Mouse (Mus musculus) thymus, postnatal 25 days (tissue): ENCODE measurements around the gene Neurod2.
A peak's percentile ranks its signal among the peaks of the same experiment; 100 is the strongest.

Source experiments
- DNase-seq: peaks from one replicate; pipeline ENCODE4 v3.0.0; 2022

Neurod2 gene

DNA sequence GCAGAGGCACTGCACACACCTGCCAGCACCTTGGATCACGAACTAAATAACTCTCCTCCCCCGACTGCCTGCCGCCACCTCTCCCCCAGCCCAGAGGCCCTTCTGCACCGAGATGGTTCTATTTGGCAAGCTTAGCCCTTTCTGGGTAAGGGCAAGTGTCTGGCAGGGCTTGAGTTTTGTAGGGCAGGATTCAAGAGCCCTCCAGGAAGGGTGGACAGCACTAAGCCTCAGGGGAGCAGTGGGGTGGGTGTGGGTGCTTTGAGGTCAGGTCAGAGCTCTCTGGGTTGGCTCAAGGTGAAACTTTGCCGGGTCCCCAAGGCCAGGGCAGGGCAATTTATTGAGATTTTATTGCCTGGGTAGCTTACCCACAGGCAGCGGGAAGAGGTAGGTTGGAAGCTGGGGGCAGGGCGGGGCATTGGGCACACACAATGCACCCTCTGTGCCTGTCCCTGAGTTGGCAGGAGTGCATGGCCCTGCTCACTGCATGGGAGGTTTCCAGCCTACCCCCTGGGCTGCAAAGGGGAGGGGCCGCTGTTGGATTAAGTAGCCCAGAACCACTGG, 24.3 kb upstream of the Neurod2 start:
- no peak for DNase-seq

DNA sequence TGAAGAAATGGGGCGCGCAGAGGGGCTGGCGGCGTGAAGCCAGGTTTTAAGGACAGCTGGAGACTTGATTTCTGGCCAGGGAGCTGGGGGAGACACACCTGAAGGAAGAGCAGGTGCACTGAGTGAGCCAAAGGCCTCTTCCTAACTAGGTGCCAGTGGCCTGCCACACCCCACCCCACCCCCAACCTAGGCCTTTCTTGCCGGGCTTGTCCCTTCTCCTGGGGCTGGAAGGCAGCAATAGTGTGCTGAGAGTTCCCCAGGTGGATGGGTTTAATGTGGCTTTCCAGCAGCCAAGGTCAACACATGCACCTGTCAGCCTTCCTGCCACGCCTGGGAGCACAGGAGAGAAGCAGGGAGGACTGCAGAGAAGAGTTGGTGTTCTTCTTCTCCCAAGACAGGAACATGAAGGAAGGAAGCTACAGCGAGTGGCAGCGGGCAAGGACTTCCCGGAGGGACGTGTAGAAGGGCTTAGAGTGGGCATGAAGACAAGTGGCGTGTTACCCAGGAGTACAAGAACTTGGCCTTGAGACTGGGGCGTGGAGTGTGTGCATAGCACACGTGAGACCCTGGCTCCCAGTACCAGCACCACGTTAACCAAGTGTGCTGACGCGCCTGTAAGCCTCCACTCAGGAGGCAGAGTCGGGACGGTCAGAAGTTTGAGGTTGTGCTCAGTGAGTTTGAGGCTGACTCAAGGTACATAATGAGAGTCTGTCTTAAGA, 23.0 kb upstream of the Neurod2 start:
- DNase-seq: no peak

DNA sequence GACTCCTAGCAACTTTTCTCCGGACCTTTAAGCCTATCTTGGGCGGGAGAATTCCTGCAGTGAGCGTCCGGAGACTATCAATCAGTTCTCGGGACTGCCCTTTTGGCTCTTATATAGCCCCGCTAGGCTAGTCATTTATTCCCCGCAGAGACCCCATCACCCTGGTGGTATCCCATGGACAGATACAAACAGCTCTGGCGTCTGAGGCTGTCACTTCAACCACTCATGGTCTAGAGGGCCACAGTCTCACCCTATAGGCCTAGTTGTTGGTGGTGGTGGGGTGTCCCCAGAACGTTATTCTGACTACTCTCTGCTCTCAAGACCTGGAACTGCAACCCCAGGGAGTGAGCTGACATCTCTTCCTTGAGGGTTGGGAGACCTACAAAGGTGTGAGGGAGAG, 19.9 kb upstream of the Neurod2 start:
- no peak for DNase-seq

DNA sequence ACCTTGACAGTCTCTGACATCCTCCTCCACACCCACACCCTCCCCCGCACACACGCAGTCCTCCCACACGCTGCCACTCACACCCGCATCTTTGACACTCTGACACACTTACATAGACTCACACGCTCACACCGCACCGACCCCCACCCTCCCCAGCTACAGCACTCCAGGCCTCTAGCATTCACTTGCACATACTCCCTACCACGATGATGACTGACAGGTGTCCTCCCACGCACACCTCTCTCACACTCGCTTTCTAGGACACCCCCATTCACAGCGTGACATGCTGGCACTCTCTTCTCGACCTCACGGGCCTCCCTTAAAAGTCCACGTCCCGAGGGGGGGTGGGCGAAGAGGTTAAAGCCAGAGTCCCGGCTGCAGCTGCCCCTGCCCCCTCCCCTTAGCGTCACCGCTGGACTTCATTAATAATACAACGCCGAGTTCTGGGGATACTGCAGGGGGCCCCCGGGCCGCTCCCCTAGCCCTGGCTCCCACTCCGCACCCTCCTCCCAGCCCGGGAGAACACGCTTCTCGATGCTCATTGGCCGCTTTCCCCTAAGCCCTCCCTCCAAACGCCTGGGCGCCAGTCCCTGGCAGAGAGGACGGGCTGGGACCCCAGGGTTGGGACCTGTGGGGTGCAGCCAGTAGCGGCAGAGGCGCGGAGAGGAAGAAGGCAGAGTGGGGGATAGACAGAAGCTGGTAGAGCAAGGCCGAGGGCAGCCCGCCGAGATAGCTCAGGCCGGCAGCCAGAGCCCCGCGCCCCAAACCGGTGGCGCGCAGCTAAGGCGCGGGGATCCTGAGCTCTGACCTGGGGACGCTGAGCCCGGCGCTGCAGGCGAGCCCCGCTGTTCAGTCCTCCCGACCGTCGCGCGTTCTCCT, 18.9 kb upstream of the Neurod2 start, which contains the start of gene Ppp1r1b:
TSS of gene Ppp1r1b (plus strand) at position 322 of the 879 bp plus-strand sequence.
- peak; percentile 72 for DNase-seq

DNA sequence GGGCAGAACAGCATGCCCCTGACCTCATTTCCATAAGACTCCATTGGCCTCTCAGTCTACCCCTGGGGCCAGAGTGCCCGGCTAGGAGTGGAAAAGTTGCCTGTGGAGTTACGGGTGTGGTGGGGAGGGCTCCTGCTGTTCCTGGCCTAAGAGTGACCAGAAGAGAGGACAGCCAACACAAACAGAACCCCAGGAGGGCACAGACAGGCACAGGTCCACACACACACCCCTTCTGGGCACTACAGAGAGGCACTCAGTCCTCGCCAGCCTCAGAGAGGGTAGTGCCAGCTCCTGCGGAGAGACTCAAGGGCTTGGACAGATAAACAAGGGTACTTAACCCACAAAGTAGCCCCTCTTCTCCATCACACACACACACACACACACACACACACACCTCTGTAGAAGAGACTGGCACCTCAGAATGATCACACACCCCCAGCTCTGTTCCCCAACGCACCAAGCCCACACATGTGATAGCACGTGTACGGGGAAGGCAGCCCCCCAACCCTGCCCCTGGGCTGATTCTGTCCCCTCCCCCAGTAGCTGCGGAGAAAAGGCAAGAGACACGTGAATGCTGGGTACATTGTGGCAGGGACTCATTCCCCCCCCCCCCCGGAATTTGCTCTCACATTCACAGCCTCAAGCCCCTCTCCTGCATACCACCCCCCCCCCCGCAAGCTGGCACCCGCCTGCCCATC, 18.1 kb upstream of the Neurod2 start:
- no peak for DNase-seq

DNA sequence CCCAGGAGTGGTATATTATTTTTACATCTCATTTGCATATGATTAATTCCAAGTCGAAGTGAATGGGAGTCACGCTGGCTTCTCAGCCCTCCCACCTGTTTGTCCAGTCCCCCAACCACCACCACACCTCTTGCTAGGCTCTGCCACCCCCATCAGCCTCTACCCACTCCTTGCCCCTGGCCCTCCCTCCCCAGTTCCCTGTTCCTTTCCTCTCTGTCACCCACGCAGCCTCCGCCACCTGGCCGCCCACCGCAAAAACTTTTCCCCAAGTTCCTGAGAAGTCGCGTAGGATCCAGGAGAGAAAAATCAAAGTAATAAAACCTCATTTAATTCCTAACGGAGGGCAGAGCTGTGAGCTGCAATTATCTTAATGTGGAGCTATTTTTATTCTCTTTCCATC, 16.7 kb upstream of the Neurod2 start:
- DNase-seq: no peak

DNA sequence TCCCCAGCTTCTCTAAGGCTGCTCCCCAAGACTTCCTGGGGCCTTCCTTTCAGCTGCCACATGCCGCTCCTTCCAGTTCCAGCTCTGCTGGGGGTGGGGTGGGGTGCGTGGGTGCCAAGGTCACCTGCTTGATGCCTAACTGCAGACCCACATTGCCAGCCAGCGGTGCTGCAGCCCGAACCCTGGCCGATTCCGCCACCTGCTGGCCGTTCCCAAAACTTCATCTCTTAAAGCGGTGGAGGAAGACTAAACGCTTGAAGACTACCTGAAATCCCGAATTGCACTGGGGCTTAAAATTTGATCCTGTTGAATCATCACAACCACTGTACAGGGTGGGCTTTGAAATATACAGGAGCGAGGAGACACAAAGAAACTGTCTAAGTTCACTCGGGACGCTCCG, 15.8 kb upstream of the Neurod2 start:
- peak; percentile 86 for DNase-seq

DNA sequence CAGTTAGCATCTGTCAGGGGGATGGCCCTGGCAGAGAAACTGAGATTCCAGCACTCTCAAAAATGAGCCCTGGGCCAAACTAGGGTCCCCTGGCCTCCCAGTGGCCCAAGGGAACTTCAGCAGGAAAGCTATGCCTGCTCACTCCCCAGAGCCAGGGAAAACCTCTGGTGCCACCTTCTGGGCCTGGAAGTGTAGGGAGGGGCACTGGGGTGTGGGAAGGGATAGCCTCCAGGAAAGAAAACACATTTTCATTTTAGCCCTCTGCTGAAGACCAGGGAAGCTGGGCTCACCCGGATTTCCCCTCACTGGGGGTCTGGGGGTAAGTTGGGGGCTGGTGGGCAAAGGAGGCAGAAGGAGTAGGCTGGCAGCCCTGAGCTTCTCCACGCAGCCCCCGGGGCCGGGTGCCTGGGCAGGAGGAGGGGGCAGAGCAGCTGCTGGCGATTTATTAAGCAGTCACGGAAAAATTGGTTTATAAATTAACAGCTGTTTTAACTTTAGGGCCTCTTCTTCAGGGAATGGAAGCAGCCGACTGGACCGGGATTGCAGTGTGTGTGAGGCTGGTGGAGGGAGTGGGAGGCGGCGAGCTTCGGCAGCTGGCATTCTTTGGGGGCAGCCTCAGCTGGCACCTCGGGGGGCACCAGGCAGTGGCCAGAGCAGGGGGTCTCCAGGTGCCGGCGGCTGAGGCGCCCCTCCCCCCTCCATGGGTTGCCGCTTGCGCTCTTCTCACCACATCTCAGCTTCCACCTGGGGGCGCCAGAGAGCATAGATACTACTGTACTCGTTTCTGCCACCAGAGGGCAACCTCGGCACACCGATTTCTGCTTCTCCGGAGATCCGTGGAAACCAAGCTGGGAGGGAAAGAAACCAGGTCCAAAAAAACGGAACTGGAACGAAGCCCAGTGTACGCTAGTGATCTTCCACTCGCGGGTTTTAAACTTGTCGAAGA, 12.8 kb upstream of the Neurod2 start:
- DNase-seq: peak; percentile 91

DNA sequence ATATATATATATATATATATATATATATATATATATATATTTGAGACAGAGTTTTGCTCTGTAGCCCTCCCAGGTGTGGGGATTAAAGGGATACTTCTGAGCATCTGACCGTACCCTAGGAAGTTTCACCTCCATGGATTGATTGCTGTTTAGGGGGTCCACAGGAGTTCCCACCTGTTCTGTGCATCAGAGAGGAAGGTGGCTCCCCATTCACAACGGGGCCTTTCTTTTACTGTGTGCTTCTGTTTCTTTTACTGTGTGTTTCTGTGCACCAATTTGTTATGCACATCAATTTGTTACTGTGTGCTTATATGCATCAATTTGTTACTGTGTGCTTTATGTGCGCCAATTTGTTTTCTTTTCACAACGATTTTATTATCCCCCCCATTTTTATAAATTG, 11.7 kb upstream of the Neurod2 start:
- DNase-seq: no peak

DNA sequence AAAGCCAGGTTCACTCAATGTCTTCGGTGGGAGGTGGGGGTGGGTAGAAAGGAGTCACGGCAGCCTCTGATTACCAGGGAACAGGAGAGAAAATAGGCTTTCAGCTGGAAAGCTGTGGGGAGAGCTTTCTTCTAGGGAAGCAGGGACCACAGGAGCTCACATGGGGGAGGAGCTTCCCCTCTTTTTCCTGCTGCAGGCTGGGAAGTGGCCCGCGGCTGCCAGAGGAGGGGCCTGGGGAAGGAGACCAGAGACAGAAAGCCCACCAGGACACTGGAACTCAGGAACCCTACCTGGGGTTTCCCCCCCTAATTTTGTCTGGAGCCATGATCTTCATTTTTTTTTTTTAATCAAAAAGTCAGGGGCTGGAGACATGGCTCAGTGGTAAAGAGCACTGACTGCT, 11.1 kb upstream of the Neurod2 start:
- DNase-seq: no peak

DNA sequence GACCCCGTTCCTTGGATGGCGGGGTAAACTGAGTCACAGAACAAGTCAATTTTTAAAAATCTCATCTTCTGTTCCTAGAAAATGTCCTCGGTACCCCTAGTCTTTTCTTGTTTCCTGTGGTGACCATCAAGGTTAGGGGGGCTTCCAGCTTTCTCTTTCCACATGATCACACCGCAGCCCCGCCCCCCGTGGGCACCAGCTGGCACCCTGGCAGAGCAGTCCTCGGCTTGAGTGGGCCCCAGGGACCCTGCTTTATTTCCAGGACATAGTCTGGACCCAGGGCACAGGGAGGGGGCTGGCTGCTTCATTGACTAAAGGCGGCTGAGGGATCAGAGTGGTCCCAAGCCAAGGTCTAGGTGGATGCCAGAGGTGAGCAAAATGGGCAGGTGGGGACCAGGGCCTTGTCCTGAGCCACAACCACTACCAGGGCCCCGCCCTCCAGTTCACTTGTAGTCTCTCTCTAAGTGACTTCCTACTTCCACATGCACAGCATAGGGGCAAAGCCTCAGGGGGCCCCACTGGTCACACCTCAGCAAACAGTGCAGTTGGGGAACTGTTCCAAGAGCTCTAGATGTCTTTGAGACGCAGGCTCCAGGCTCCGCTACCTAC, 10.3 kb upstream of the Neurod2 start:
- DNase-seq: no peak

DNA sequence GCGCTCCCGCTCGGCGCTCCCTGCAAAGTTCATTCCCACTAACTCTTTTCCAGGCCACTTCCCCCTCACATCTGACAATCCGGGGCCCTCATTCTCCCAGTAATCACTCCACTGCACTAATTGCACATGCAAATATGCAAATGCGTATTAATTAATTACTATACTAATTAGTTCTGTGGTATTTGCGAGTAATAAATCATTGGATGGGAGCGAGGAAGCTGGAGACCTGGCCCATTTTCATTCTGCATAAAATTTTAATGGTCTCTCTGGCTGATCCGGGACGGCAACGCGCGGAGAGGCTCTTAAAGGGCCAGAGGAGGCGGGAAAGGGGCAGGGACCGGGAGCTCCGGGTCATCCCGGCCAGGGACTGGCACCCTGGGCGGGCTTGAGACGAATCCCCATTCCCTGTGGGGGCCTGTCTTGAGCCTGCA, 9.6 kb upstream of the Neurod2 start:
- DNase-seq: no peak

DNA sequence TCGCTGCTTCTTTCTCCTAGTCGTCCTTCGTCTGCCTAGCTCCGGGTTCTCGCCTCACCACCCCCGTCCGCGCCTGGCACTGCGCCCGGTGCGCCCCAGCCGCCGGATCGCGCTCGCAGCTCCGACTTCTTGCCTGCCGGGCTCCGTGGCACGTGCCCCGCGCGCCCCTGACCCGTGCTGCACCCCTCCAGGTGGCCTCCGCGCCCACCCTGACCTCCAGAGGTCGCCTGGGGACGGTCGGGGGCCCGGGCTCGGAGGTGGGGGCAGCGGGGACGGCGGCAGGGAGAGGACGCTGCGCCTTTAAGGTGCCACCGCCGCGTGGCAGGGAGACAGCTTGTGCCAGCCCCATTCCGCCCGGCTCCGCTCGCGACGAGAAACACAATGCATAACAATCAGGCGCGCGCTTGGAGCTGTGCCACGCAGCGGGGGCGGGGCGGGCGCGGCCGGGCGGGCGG, 9.1 kb upstream of the Neurod2 start:
- DNase-seq: no peak

DNA sequence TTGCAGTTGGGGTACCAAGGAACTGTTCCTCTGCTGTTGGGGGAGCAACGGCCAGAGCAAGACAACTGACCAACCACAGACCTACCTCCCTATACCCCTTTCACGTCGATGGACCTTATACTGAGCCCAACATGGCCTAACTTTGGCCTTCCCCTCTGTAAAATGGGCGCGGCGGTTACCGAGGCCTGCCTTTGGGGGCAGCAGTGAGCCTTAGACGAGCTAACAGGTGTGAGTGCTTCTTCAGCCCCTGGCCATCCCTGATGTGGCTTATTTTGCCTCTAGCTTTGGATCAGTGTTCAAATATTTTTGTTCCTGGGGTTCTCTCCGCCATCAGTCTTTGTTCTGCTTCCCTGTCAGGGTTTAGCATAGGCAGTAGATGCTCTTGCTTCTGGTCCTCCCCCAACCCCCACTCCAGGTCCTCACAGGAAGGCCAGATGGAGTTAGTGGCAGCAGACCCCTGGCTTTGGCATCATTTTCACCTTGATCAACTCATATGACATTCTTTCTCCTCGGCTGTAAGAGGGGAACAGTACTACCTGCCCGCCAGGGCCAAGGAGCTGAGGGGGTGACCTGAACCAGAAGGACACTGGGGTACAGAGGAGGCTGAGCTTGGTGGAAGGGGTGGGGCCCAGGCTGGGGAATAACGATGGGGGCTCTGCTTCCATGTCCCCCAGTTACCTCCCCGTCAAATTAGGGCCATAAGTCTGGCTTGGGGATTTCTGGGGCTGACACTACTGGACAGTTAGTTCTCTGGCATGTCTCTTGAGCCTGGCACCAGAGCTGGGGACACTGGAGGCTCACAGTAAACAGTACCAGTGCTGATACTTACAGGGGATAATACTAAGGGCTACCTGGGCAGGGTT, 7.0 kb upstream of the Neurod2 start:
- DNase-seq: no peak

DNA sequence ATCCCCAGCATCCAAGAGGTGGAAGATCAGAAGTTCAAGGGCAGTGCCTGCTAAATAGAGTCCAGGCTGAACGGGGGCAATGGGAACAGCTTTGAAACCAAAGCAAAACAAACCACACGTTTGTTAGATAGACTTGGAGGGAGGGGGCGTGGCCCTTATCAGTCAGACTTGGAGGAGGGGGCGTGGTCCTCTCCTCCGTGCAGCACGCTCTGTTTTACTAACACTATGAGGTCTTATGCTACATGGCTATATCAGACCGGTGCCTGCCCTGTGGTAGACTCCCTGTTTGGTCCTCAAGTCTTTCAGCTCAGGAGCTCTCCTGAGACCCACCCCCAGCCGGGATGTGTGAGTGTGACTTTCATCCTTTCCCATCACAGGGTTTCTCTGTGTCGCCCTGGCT, 5.8 kb upstream of the Neurod2 start:
- no peak for DNase-seq

DNA sequence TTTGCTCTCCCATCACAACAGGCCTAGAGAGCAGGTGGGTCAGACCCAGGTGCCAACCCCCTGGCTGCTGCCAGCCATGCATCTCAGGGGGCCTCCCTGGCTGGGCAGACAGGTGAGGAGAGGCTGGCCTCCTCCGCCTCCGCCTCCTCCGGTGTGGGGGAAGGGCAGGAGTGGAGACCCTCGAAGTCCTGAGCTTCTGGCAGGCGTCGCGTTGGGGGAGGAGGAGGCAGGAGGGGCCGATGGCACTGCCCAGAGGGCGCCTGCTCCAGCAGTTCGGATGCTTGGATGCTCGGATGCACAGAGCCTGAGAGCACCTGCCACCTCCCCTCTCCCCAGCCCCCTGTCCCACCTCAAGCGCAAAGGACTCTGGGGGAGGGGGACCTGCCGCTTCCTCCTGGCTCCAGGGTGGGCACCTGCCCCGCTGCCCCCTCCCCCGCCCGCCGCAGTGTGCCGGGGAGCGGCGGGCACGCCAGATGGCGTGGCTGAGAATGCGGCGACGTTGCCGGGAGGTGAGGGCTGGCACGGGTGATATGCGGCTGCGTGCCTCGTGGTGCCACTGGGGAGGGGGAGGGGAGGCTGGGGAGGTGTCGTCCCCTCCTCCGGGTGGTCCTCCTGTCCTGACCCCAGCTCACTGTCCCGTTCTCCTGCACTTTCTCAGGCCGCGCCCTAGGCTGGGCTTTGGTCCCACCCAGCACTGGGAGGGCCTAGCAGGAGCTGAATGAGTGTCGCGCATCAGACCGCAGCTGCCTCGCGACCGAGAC, 4.7 kb upstream of the Neurod2 start:
- DNase-seq: no peak

DNA sequence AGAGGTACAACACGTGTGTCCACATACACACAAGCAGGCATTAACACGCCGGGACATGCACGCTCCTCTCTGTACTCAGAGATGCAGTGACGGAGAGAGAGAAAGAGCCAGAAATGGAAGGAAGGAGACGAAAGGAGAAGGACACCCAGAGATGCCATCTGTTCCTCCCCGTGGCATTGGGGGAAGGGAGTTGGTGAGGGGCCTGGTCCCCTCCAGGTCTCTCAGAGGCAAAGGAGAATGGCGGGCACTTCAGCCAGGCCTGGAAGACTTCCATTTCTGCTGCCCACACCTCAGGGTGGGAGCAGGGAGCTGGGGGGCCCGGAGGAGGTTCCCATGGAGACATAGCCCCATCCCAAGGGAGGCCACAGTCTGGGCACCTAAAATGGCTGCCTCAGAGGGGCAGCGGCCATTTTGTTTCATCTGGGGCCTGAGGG, 3.8 kb upstream of the Neurod2 start:
- no peak for DNase-seq

DNA sequence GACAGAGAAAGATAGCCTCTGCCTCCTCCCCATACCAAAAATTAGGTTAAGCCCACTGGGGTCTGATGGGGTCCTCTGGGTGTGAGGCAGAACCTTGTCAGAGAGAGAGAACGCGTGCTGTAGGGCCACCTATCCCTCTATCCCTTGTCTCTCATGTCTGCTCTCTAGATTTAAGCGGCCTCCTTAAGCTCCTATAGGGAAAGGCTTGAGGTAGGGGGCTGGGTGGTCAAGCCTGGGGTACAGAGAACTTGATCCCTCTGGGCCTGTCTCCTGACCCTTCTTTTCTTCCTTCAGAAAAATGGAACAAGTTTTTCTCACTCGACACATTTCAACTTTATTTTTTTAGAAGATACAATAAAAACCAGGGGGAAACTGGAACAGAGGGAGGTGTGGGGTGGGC, 3.4 kb upstream of the Neurod2 start:
- no peak for DNase-seq

DNA sequence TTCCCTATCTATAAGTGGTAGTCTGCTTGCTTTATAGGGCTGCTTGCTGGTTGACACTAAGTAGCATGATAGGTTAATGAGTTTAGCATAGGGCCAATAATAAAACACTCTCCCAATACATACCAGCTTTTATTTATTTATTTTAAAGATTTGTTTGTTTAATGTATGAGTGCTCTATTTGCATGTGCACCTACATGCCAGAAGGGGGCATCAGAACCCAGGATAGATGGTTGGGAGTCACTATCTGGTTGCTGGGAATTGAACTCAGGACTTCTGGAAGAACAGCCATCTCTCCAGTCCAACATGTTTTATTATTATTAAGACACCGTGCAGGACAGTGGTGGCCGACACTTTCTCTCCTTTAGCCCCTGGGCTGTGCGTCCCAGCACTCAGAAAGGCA, 2.7 kb upstream of the Neurod2 start:
- no peak for DNase-seq

DNA sequence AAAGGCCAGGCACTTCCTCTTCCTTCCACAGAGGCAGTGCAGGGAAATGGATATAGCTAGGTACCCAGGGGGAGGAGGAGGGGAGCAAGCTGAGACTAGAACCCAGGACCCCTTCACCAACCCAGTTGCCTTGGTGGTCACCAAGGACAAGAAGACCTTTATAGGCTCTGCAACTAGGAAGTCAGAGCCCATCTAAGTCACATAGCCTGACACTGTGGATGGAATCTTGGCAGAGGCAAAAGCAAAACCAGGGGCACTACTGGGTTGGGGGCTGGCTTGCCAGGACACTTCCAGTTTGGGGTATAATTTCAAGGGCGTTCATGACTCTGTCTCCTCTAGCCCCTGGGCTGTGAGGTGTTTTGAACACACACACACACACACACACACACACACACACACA, 2.0 kb upstream of the Neurod2 start:
- DNase-seq: no peak
